Mouse (Mus musculus): Measurements from ENCODE around the gene Ifi35. TPM values are rescaled to one million over a fixed set of nuclear protein-coding genes. Genes with fewer than 3 reads are reported as not detected.
A peak's percentile ranks its signal among the peaks of the same experiment; 100 is the strongest.

Ifi35 gene
- polyA plus RNA-seq (2012; ENCODE audit: insufficient read depth, insufficient read length, missing spikeins) = 14.8 and 19.7 TPM in 2 replicates

GRCm38 (mm10) chr11:101448274-101448746 lies at the start of gene Ifi35:
TSS of gene Ifi35 (plus strand) at chr11:101448407.
- Histone ChIP-seq H3K4me3 (ENCODE audit: insufficient read depth, low read depth, low read length) (peak within 1 kb of the TSS; percentile 89), H3K27ac (replicated peaks; ENCODE audit: low read depth, low read length) (peak within 1 kb of the TSS; percentile 90), H3K4me1 (ENCODE audit: control insufficient read depth, insufficient read depth, insufficient read length, low read length) (peaks cover 16% of the 10 kb centered on the region)

DNA sequence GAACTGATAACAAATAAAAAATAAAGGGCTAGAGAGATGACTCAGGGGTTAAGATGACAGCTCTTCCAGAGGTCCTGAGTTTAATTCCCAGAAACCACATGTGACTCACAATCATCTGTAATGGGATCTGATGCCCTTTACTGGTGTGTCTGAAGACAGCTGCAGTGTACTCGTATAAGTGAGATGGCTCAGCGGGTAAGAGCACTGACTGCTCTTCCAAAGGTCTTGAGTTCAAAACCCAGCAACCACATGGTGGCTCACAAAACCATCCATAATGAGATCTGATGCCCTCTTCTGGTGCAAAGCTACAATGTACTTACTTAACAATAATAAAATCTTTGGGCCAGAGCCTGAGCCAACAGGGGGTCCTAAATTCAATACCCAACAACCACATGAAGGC lies 32.9 kb upstream of the Ifi35 start:
- H3K4me3 ChIP-seq (ENCODE audit: insufficient read depth, low read depth, low read length) = no peak overlapping the region
- no peaks in the 10 kb centered on the region for H3K4me1 ChIP-seq (ENCODE audit: control insufficient read depth, insufficient read depth, insufficient read length, low read length)
- H3K27ac ChIP-seq (replicated peaks; ENCODE audit: low read depth, low read length) = no peak overlapping the region

DNA sequence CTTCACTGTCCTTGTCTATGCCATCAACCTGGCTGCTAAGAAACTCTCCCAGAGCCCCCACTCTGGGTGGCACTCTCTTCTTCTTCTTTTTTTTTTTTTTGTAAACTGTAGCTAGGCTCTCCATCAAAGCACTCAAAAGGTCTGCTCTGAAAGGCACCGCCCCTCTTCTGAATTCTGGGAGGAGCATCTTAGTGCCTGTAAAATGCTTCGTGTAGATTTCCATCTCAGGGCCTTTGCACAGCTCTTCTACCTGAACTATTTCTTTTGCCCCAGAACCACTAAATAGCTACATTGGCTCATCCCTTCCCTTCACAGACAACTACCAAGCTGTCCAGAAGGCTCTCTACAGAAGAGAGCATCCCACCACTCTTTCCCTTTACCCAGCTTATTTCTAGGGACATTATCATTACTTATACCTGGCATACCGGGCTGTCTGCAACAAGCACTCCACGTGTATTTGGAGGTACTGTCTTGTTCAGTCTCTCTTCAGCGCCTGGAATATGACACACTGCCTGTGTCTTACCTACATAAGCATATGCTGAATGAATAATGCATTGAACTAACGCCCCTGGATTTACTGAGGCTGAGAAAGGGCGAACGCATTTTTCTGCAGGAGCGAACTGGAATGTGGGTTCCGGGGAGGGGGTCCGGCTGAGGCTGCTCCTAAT lies 31.6 kb upstream of the Ifi35 start:
- H3K4me1 ChIP-seq (ENCODE audit: control insufficient read depth, insufficient read depth, insufficient read length, low read length) = no peaks in the 10 kb centered on the region
- H3K4me3 ChIP-seq (ENCODE audit: insufficient read depth, low read depth, low read length) = peak overlapping the region; percentile 97
- no peak overlapping the region for H3K27ac ChIP-seq (replicated peaks; ENCODE audit: low read depth, low read length)

- Histone ChIP-seq H3K4me3 (ENCODE audit: insufficient read depth, low read depth, low read length) (peak within 1 kb of the TSS; percentile 97), H3K4me1 (ENCODE audit: control insufficient read depth, insufficient read depth, insufficient read length, low read length) (no peaks in the 10 kb centered on the region)
Measured at GRCm38 (mm10) chr11:101417101-101417855, 30.9 kb upstream of the Ifi35 start, which contains the start of gene Aarsd1. TSS of gene Aarsd1 (minus strand) at chr11:101417615.

DNA sequence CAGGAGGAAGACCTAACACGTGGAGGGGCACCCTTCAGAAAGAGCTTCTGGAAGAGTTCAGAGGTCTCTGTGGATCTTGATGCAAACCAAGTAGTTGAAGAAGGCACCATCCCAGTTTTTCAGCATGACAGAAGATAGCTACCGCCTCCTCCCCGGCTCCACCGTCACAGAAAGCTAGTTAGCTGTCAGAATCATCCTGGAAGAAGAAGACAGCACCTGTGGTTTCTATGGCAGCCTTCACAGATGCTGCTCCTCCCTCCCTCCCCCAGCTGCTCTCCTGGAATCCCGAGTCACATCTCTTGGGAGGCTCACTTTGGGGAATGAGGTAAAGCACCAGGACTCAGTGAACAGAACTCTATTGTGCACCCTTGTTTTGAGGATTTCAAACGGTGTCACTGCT lies 29.2 kb upstream of the Ifi35 start:
- H3K27ac ChIP-seq (replicated peaks; ENCODE audit: low read depth, low read length) = no peak overlapping the region
- no peak overlapping the region for H3K4me3 ChIP-seq (ENCODE audit: insufficient read depth, low read depth, low read length)
- H3K4me1 ChIP-seq (ENCODE audit: control insufficient read depth, insufficient read depth, insufficient read length, low read length) = peaks cover 1% of the 10 kb centered on the region; the same call in 1 of the 2 replicates

More at GRCm38 (mm10) chr11:101417101-101417855, 30.9 kb upstream of the Ifi35 start, which contains the start of gene Aarsd1:
- peak within 1 kb of the TSS; percentile 94 for H3K27ac ChIP-seq (replicated peaks; ENCODE audit: low read depth, low read length)

- Histone ChIP-seq H3K4me1 (ENCODE audit: control insufficient read depth, insufficient read depth, insufficient read length, low read length) (peaks cover 5% of the 10 kb centered on the region; the same call in 1 of the 2 replicates), H3K27ac (replicated peaks; ENCODE audit: low read depth, low read length) (no peak overlapping the region), H3K4me3 (ENCODE audit: insufficient read depth, low read depth, low read length) (no peak overlapping the region)
Measured at GRCm38 (mm10) chr11:101419610-101420009, 28.6 kb upstream of the Ifi35 start.

GRCm38 (mm10) chr11:101420148-101420547 lies 28.1 kb upstream of the Ifi35 start:
- H3K4me1 ChIP-seq (ENCODE audit: control insufficient read depth, insufficient read depth, insufficient read length, low read length) = peaks cover 5% of the 10 kb centered on the region; the same call in 1 of the 2 replicates
- no peak overlapping the region for H3K27ac ChIP-seq (replicated peaks; ENCODE audit: low read depth, low read length)
- no peak overlapping the region for H3K4me3 ChIP-seq (ENCODE audit: insufficient read depth, low read depth, low read length)

GRCm38 (mm10) chr11:101424105-101424851 lies 23.9 kb upstream of the Ifi35 start, which contains the start of gene Gm27029:
TSS of gene Gm27029 (minus strand) at chr11:101424796.
- H3K4me1 ChIP-seq (ENCODE audit: control insufficient read depth, insufficient read depth, insufficient read length, low read length) = peaks cover 8% of the 10 kb centered on the region
- peak within 1 kb of the TSS; percentile 93 for H3K4me3 ChIP-seq (ENCODE audit: insufficient read depth, low read depth, low read length)
- peak within 1 kb of the TSS; percentile 73 for H3K27ac ChIP-seq (replicated peaks; ENCODE audit: low read depth, low read length)

DNA sequence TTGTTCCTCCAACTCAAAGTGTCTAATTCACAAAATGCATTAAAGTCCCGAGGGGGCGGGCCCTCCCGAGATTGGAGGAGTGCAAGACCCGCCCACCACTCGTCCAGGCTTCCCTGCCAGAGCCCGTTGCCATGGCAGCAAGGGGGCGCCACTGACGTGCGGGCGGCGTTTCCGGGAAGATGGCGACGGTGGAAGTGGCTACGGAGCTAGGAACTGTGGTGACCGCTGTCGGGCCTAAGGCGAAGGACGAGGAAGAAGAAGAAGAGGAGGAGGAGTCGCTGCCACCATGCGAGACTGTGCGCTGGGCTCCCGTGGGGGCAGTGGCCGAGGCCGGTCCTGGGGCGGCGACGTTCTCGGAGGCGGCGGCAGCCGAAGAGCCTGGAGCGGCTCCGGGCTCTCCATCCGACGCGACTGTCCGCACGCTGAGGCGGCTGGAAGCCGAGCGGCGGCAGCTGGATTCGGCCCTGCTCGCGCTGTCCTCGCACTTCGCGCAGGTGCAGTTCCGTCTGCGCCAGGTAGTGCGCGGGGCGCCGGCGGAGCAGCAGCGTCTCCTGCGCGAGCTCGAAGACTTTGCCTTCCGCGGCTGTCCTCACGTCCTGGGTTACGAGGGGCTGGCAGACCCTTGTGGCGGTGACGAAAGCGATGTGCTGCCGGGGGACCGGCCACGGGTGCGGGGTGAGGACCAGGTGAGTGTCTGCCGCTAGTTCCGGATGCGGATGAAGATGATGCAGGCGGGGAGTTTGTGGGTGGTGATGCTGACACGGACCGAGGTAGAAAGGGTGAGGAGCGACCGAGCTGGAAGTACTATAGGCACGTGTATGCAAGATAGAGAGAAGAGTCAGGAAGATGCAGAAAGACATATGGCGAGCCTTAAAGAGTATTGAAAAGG lies 23.0 kb upstream of the Ifi35 start, which contains the start of the genes Rundc1 and Ptges3l:
Rundc1 (plus strand) TSS at position 161 of the 889 bp plus-strand sequence.
Ptges3l (minus strand) TSS at position 409 of the 889 bp plus-strand sequence.
- Histone ChIP-seq H3K4me3 (ENCODE audit: insufficient read depth, low read depth, low read length) (peak within 1 kb of the TSS; percentile 93), H3K27ac (replicated peaks; ENCODE audit: low read depth, low read length) (peak within 1 kb of the TSS; percentile 73), H3K4me1 (ENCODE audit: control insufficient read depth, insufficient read depth, insufficient read length, low read length) (peaks cover 8% of the 10 kb centered on the region)

- H3K4me3 ChIP-seq (ENCODE audit: insufficient read depth, low read depth, low read length) = peak overlapping the region; percentile 93
- no peak overlapping the region for H3K27ac ChIP-seq (replicated peaks; ENCODE audit: low read depth, low read length)
- peaks cover 8% of the 10 kb centered on the region for H3K4me1 ChIP-seq (ENCODE audit: control insufficient read depth, insufficient read depth, insufficient read length, low read length)
Measured at GRCm38 (mm10) chr11:101426165-101426564, 22.0 kb upstream of the Ifi35 start.

GRCm38 (mm10) chr11:101431327-101431726 lies 16.9 kb upstream of the Ifi35 start:
- Histone ChIP-seq H3K4me3 (ENCODE audit: insufficient read depth, low read depth, low read length) (no peak overlapping the region), H3K27ac (replicated peaks; ENCODE audit: low read depth, low read length) (no peak overlapping the region), H3K4me1 (ENCODE audit: control insufficient read depth, insufficient read depth, insufficient read length, low read length) (no peaks in the 10 kb centered on the region; the same call in 1 of the 2 replicates)

- Histone ChIP-seq H3K4me3 (ENCODE audit: insufficient read depth, low read depth, low read length) (no peak overlapping the region), H3K27ac (replicated peaks; ENCODE audit: low read depth, low read length) (no peak overlapping the region), H3K4me1 (ENCODE audit: control insufficient read depth, insufficient read depth, insufficient read length, low read length) (no peaks in the 10 kb centered on the region)
Measured at GRCm38 (mm10) chr11:101433396-101433795, 14.8 kb upstream of the Ifi35 start.

DNA sequence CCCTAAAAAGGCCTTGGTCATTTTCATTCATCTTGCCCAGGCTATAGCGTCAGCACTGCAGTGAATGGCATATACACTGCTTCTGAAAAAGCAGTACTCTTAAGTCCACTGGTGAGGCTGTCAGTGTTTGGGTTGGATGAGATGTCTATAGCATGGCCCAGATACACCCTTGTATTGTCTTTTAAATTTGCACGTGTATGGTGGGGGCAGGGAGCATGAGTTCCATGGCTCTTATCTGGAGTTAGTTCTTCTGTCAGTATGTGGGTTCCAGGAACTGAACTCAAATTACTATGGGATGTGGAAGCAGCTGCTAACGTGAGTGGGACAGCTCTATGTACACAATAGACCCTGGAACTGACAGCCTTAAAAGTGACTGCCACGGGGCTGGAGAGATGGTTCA lies 12.4 kb upstream of the Ifi35 start:
- Histone ChIP-seq H3K4me3 (ENCODE audit: insufficient read depth, low read depth, low read length) (no peak overlapping the region), H3K4me1 (ENCODE audit: control insufficient read depth, insufficient read depth, insufficient read length, low read length) (no peaks in the 10 kb centered on the region), H3K27ac (replicated peaks; ENCODE audit: low read depth, low read length) (no peak overlapping the region)

DNA sequence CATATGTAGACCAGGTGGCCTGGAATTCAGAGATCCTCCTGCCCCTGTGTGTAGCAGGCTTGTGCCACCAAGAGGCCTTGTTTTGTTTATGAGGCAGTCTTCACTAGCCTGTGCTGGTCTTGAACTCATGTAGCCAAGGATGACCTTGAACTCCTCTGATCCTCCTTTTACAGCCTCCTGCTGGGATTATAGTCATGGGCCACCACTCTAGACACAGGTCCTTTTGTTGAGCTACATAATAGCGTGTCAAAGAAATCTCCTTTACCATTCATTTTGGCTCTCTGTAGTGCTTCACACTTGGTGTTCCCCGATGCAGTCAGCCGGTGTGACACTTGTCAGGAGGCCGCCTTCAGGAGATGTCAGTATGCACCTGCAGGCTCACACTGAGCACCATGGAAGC lies 11.3 kb upstream of the Ifi35 start:
- no peaks in the 10 kb centered on the region for H3K4me1 ChIP-seq (ENCODE audit: control insufficient read depth, insufficient read depth, insufficient read length, low read length)
- no peak overlapping the region for H3K27ac ChIP-seq (replicated peaks; ENCODE audit: low read depth, low read length)
- no peak overlapping the region for H3K4me3 ChIP-seq (ENCODE audit: insufficient read depth, low read depth, low read length)
